Mouse (Mus musculus) gastrocnemius, postnatal 14 days (tissue): ENCODE data around the gene Ets2. TPM values are rescaled to one million over a fixed set of nuclear protein-coding genes. Genes with fewer than 3 reads are reported as not detected.
"Not testable (repeated sequence)": the region's sequence is repeated elsewhere in the genome, so short reads cannot be mapped to it uniquely, and the experiment has no call there.

ENCODE experiments used
- DNase-seq: peaks from one replicate; pipeline ENCODE4 v3.0.0; 2021; ENCODE audit warnings: mixed read lengths
- intact Hi-C: fragments of 180-260 bp; cut with DNase I; formaldehyde crosslinking; loops from one replicate; pipeline ENCODE4 v1.15.1; 2025; ENCODE audit warnings: low total_unique reads
- total RNA-seq, 2 experiments: library from RNA; stranded (reverse); gene quantifications; 2 replicates each; pipeline ENCODE4 v1.2.3; 2021

Ets2 gene
- total RNA-seq, 2 experiments from 2014 or later, result 46.1 to 52.9 TPM

- intact Hi-C loops, result no loop called here
- no peak for DNase-seq
Measured at GRCm38 (mm10) chr16:95686901-95687300, 15.0 kb upstream of the Ets2 start.

- intact Hi-C loops, result no loop called here
- no peak for DNase-seq
Measured at GRCm38 (mm10) chr16:95688010-95688409, 13.9 kb upstream of the Ets2 start.

- DNase-seq, result no peak
- intact Hi-C loops, result no loop called here
Measured at GRCm38 (mm10) chr16:95696599-95696998, 5.3 kb upstream of the Ets2 start.

- intact Hi-C loops, result no loop called here
Measured at GRCm38 (mm10) chr16:95699721-95700120, 2.2 kb upstream of the Ets2 start.

GRCm38 (mm10) chr16:95700224-95700623 lies 1.7 kb upstream of the Ets2 start:
- intact Hi-C loops, result no loop called here
- no peak for DNase-seq

More at GRCm38 (mm10) chr16:95699721-95700120, 2.2 kb upstream of the Ets2 start:
- no peak for DNase-seq

GRCm38 (mm10) chr16:95702562-95703545 lies 979 bp downstream of the Ets2 start:
- no peak for DNase-seq
- intact Hi-C loops, result no loop called here

- DNase-seq, result no peak
- intact Hi-C loops, result no loop called here
Measured at GRCm38 (mm10) chr16:95703958-95704357, 2.1 kb downstream of the Ets2 start.

GRCm38 (mm10) chr16:95704662-95705330 lies 2.9 kb downstream of the Ets2 start:
- intact Hi-C loops, result no loop called here
- no peak for DNase-seq

GRCm38 (mm10) chr16:95705771-95706170 lies 3.9 kb downstream of the Ets2 start:
- intact Hi-C loops, result no loop called here
- DNase-seq, result no peak

GRCm38 (mm10) chr16:95708211-95709004 lies 6.5 kb downstream of the Ets2 start:
- no peak for DNase-seq
- intact Hi-C loops, result no loop called here

GRCm38 (mm10) chr16:95709175-95709574 lies 7.3 kb downstream of the Ets2 start:
- intact Hi-C loops, result no loop called here
- no peak for DNase-seq

- DNase-seq, result no peak
- intact Hi-C loops, result no loop called here
Measured at GRCm38 (mm10) chr16:95710129-95710528, 8.3 kb downstream of the Ets2 start.

GRCm38 (mm10) chr16:95712121-95712520 lies 10.2 kb downstream of the Ets2 start:
- intact Hi-C loops, result no loop called here

GRCm38 (mm10) chr16:95713077-95713476 lies 11.2 kb downstream of the Ets2 start:
- intact Hi-C loops, DNase-seq: not testable (repeated sequence)

More at GRCm38 (mm10) chr16:95712121-95712520, 10.2 kb downstream of the Ets2 start:
- DNase-seq, result no peak

- intact Hi-C loops, result no loop called here
- no peak for DNase-seq
Measured at GRCm38 (mm10) chr16:95715026-95715425, 13.2 kb downstream of the Ets2 start.

GRCm38 (mm10) chr16:95716061-95716706 lies 14.3 kb downstream of the Ets2 start:
- intact Hi-C loops, result no loop called here
- DNase-seq, result no peak

GRCm38 (mm10) chr16:95717631-95718030 lies 15.8 kb downstream of the Ets2 start:
- DNase-seq, result no peak
- intact Hi-C loops, result no loop called here

GRCm38 (mm10) chr16:95718119-95718518 lies 16.2 kb downstream of the Ets2 start:
- no peak for DNase-seq
- intact Hi-C loops, result no loop called here

- DNase-seq, result no peak
- intact Hi-C loops, result no loop called here
Measured at GRCm38 (mm10) chr16:95720532-95720931, 18.7 kb downstream of the Ets2 start.
